Mouse (Mus musculus) retina, postnatal 7 days (tissue): ENCODE data around the gene Il17rc.

Source experiments
- DNase-seq: peaks from one replicate; pipeline ENCODE4 v3.0.0-alpha.2; 2012; ENCODE audit warnings: low read depth, low spot score

The Il17rc gene

DNA sequence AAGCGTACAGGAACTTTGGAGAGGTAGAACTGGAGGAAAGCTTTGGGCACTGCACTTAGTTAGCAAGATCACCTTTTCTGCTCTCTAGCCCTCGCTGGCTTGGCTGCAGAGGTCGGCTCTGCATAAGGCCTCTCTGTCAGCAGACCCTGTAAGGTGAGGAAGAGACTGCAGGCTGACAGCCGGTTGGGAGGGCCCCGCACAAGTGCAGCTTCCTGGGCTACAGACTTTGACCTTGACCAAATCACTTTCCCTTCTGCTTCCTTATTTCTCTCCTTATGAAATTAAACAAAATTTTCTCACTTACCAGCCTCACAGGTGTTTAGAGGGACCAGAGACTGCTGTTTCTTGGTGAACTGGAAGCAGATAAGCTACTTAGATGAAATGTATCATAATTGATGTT, 16.2 kb upstream of the Il17rc start:
- no peak for DNase-seq

DNA sequence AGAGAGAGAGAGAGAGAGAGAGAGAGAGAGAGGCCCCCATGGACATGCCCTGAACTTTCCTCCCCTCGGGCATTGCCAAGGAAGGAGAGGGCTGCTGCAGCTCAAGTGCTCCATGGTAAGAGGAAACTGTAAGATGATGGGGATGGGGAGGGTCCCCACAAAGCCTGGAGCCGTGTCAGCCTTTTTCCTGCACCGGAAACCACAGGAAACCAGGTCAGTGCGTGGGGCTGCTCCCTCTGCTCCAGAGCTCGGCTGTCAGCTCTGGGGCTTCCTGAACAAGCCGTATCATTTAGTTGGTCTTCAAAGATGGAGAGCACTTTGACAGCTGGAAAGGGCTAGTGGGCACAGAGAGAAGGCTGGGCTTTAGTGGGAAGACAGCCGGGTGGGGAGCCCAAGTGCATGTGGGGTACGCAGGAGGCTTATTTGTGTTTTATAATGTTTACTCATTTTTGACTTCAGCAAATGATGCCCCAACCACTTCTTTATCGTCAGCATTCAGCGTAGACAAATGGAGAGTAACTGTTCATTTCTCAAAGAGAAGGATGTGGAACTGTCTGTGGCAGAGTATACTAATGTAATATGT, 13.2 kb upstream of the Il17rc start, which contains the start of gene Il17re:
TSS of gene Il17re (plus strand) at position 533 of the 583 bp plus-strand sequence.
- DNase-seq: no peak

DNA sequence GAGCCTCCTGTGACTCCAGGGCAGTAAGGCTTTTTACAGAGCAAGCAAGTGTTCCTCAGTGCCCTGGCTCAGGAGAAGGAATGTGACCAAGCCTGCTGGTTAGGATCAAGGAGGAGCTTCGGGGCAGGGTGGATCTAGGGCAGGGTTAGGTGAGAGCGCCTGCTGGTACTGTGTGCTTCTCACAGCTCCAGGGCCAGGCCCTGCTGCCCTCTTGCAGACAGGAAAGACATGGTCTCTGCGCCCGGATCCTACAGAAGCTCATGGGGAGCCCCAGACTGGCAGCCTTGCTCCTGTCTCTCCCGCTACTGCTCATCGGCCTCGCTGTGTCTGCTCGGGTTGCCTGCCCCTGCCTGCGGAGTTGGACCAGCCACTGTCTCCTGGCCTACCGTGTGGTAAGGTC, 12.6 kb upstream of the Il17rc start:
- DNase-seq: no peak

DNA sequence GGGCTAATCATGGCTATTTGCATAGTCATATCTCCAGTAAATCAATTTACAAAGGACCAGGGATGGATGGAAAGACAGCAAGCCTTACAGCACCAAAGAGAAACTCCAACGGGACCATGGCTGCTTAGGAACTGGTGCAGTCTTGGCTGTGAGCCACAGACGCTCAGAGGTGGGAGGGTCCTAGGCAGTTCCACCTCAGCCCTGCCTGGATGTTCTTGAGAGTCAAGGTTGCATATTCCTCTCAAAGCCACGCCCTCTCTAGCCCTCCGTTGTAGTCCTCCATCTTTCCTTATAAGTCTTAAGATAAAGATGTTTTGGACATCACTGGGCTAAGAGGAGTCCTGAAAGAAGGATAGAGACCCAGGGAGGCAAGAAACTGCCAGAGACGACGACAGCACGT, 7.2 kb upstream of the Il17rc start:
- DNase-seq: no peak

DNA sequence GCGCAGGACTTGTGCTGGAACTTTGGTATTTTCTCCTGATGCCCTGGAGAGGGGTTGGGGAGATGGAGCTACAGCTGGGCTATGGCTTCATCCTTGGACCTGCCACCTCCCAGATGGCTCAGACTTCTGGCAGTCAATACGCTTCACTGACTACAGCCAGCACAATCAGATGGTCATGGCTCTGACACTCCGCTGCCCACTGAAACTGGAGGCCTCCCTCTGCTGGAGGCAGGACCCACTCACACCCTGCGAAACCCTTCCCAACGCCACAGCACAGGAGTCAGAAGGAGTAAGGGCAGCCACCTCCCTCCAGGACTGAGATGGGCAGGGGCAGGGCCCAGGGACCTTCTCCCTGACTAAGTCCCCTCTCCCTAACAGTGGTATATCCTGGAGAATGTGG, 5.6 kb upstream of the Il17rc start:
- peak; percentile 28 for DNase-seq

DNA sequence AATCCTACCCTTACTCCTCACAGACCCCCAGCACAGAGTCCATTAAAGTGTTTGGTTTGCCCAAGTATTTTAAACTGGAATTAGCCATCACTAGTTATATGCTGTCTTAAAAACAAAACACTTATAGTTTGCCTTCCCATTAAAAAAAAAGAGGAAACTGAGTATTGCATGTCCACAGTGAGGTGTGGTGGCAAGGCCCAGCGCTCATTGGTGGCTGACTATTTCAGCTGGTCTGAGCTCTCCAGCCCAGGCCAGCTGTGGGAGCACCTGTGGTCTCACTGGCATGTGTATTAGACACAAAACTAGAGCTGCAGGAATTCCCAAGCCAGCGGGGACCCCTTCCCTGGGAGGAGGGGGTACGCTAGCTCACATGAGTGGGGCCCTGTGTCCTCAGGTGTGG, 2.7 kb upstream of the Il17rc start:
- no peak for DNase-seq

DNA sequence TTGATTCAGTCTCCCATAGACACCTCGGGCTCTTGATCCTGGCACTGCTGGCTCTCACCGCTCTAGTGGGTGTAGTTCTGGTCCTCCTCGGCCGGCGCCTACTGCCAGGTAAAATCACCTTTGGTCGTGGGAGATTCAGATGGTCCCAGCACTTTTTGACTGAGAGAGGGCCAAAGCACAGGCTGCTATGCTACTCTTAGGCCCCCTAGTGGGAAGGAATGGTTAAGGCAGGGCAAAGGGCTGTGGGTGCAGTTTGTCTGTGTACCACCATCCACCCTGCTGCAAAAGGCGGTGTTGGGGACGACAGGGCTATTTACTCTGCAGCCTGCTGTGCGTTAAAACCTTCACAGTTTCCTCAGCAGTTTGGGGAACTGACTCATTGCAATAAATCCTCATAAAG, 2.2 kb upstream of the Il17rc start:
- DNase-seq: peak; percentile 45

DNA sequence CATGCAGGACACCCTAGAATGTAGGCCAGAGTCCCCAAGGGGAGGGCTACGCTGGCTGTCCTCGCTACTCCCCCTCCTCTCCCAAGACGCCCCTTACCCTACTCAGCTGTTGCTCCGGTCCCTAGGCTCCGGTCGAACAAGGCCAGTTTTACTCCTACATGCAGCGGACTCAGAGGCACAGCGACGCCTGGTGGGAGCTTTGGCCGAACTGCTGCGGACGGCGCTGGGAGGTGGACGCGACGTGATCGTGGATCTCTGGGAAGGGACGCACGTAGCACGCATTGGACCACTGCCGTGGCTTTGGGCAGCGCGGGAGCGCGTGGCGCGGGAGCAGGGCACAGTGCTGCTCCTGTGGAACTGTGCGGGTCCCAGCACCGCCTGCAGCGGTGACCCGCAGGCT, 1.8 kb upstream of the Il17rc start:
- DNase-seq: peak; percentile 70

DNA sequence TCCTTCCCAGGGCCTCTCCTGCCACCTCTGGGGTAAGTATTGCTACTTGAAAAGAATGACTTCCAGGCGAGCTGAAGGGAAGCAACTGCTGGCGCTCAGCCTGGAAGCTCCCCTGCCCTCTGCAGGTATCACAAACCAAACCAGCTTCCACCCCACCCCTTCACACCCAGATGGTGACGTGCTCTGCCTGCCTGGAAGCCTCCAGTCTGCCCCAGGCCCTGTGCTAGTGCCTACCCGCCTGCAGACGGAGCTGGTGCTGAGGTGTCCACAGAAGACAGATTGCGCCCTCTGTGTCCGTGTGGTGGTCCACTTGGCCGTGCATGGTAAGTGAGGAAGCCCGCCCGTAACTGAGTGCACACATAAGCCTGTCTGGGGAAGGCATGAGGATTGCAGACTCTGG, 834 bp downstream of the Il17rc start:
- no peak for DNase-seq

DNA sequence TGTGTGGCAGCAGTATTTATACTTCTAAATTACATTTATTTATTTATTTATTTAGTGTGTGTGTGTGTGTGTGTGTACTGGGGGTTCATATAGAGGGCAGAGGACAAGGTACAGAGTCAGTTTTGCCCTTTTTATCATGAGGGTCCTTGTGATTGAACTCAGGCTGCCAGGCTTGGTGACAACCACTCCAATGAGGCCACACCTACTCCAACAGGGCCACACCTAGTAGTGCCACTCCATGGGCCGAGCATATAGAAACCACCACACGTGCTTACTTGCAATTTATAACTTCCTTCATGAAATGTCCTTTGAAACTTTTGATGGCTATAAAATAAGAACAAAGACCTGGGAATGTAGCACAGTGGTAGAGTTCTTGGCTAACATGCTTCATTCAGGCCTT, 2.0 kb downstream of the Il17rc start:
- no peak for DNase-seq

DNA sequence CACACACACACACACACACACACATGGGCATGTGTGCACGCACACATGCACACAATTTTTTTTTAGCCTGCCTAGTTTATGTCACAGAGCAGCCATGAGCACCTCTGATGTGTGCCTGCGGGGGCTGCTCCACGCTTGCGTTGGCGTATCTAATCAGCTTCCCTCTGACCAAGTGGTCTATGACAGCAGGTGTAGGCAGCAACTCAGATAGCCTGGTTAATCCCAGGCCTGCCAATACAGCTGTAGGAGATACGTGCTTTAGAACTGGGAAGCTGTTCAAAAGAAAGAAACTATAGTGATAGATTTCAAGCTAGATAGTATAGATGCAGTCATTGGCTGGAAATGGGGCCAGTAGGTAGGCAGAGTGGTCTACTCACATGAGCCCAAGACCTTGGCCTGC, 2.5 kb downstream of the Il17rc start:
- no peak for DNase-seq

DNA sequence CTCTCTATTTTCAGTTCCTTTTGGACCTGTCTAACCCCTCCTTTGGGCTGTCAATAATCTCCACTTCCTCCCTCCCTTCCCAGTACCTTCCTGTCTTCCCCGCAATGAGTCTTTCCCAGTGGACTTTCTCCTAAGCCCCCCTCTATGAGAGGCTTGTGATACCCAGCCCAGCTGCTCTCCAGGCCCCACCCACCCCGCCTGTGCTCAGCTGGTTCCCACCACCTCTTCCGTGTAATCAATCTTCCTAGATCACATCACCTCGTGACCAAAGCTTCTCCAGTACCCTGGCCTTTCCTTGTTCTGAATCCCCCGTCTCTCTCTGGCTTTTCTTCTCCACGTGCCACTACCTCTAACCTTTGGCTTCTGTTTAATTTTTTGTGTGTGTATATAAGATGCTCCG, 6.1 kb downstream of the Il17rc start:
- DNase-seq: no peak

DNA sequence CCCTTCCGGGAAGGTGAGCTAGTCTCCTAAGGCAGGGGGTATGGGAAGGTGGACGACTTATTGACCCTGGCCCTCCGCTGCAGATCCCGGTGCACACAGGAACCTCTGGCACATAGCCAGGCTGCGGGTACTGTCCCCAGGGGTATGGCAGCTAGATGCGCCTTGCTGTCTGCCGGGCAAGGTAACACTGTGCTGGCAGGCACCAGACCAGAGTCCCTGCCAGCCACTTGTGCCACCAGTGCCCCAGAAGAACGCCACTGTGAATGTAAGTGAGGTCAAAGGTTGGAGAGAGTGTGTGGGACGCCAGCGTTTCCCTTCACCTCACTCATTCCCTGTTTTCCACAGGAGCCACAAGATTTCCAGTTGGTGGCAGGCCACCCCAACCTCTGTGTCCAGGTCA, 7.7 kb downstream of the Il17rc start:
- no peak for DNase-seq

DNA sequence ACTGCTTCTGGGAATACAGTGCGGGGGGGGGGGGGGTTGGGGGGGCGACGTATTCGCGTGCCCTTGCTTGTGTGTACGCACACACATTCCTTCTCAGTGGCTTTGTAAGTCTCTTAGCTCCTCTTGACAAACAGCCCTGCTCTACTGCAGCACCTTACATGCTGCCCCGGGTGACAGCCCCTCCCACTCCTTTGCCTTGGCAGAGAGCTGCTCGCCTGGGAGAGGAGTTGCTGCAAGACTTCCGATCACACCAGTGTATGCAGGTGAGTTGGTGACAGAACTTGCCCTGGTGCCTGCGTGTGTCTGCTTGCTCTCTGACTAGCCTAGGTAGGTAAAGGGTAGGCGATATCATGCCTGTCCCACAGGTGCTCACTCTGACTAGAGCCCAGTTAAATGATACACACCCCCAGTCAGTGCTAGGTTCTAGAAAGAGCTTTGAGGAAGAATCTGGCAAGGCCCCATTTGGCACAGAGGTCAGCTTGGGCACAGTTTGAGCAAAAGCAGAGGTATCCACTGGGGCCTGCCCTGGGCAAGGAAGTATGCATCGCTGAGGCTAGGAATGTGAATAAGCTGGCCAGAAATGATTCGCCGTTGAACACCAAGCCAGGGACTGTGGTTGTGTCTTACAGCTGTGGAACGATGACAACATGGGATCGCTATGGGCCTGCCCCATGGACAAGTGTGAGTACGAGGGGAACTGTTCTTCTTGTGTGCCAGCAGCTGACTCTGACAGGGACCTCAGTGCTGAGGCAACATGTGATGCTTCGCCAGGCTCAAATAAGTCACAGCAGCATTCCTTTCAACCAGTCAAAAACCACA, 9.5 kb downstream of the Il17rc start:
- DNase-seq: no peak

DNA sequence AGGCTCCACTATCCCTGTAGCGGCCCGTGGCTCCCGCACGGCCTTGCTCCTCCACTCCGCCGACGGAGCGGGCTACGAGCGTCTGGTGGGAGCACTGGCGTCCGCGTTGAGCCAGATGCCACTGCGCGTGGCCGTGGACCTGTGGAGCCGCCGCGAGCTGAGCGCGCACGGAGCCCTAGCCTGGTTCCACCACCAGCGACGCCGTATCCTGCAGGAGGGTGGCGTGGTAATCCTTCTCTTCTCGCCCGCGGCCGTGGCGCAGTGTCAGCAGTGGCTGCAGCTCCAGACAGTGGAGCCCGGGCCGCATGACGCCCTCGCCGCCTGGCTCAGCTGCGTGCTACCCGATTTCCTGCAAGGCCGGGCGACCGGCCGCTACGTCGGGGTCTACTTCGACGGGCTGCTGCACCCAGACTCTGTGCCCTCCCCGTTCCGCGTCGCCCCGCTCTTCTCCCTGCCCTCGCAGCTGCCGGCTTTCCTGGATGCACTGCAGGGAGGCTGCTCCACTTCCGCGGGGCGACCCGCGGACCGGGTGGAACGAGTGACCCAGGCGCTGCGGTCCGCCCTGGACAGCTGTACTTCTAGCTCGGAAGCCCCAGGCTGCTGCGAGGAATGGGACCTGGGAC, 11.4 kb downstream of the Il17rc start:
- DNase-seq: peak; percentile 49

DNA sequence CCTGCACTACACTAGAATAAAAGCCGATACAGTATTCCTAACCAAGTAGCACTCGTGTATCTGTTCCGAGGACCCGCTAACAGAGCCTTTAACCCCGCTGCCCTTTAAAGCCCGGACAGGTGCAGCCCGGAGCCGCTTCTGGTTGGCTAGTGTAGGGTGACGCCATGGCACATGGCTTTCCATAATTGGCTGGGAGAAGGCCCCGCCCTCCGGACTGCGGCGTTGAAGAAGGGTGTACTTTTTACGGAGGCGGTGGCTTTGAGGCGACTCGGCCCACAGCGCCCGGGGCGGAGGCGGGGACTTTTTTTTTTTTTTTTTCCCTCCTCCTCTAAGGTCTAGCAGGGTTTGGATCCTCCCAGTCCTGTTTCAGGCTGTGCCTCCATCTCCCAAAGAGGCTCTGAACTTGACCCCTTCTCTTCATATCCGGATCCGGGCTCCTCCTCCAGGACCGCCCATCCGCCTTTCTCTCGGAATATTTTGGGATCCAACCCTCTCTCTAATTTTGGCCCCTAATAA, 11.9 kb downstream of the Il17rc start, which contains the start of gene Creld1:
TSS of gene Creld1 (plus strand) at position 198 of the 516 bp plus-strand sequence.
- DNase-seq: peak; percentile 87

DNA sequence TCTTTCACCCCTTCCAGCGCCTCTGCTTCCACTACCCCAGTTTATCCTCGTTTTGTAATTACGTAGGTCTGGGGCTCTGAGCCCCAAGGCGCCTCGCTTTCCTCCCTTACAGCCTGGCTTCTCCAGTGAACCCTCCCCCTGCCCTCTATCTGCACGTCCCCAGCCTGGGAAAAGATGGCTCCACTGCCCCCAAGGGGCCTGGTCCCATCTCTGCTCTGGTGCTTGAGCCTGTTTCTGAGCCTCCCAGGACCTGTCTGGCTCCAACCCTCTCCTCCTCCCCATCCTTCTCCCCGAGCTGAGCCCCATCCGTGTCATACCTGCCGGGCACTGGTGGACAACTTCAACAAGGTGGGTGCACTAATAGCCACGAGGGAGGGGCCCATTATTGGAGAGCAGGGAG, 12.5 kb downstream of the Il17rc start:
- no peak for DNase-seq

DNA sequence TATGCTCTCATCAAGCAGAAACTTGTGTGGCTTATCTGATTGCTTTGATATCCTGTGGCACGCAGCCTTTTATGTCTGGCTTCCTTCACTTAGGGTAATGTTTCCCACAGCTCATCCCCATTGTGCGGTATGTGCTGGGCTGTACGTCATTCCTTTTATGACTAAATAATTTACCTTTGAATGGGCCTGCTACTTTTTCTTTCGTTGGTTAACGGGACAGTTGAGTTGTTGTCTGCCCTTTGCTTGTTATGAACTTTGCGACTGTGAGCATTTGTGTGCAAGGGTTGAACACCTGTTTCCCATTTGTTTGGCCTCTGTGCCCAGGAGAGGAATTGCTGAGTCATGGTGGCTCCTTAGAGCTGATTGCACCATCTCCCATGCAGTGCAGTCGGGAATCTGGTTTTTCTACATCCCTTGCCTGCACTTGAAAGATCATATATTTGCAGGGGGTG, 15.9 kb downstream of the Il17rc start:
- no peak for DNase-seq

DNA sequence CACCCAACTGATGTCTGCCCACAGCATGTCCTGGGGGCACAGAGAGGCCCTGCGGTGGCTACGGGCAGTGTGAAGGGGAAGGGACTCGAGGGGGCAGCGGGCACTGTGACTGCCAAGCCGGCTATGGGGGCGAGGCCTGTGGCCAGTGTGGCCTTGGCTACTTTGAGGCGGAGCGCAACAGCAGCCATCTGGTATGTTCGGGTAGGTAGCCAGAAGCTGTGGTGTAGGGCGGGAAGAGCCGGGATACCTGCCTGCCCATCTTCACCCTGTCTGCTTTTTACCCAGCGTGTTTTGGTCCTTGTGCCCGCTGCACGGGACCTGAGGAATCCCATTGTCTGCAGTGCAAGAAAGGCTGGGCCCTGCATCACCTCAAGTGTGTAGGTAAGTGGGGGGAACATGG, 18.2 kb downstream of the Il17rc start:
- no peak for DNase-seq

DNA sequence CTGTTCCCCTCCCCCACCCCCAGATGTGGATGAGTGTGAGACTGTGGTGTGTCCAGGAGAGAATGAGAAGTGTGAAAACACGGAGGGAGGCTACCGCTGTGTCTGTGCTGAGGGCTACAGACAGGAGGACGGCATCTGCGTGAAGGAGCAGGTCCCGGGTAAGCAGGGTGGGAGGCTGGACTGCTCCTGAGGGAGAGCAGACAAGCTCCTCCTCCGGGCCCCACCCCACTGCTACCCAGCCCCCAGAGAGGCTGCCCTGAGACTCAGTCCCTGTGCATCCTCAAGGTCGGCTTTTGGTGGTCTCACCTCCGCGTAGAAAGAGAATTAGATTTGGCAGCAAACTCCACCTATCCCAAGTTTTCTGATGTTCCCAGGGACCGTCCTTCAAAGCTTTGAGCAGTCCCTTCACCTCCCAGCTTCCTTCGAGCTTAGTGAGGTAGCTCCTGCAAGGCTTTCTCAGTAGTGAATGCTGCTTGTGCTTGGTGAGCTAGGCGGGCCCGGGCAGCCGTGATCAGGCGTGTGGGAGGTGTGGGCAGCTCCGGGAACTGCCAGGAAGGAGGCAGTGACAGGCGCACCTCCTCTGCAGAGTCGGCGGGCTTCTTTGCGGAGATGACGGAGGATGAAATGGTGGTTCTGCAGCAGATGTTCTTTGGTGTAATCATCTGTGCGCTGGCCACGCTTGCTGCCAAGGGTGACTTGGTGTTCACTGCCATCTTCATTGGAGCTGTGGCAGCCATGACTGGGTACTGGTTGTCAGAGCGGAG, 21.1 kb downstream of the Il17rc start:
- no peak for DNase-seq

DNA sequence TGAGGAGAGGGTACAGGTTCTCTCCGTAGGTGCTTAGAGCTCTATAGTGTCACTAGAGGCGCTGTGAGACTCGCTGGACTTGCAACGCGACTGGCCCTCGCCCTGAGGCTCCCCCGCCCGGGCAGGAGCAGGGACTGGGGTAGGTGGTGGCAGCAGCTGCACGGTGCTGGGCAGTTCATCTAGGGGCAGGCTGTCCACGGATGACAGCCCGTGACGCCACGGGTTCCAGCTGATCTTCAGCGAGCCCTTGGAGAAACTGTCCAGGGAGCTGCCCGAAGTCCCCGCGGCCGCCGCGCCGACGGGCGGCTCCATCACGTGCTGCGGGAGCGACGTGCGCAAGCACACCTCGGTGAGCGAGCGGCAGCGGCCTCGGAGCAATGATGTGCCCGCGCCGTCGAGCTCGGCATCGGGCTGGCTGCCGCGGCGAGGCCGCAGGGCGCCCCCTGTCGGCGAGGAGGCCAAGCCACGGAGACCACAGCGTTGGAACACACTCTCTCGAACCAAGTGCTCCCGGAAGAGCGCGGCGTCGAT, 23.1 kb downstream of the Il17rc start:
- DNase-seq: peak; percentile 64
